ENCODE assay signal across 18 mouse cellular contexts in genomic region chr16:35127270-35127669, GRCm38 (mm10). TPM values are rescaled to one million over a fixed set of nuclear protein-coding genes. Genes with fewer than 3 reads are reported as not detected.
"Had no signal": no experiment of that assay in that cellular context is flagged by ENCODE, and none has a peak within 500 bp of the region (broad histone marks: within the 10 kb centered on the region; RNA-seq: fewer than 3 reads in every experiment).

No protein-coding gene starts in this region.

- H3K4me1 ChIP-seq: midbrain, embryonic 12.5 days; neural tube, embryonic 13.5 days; neural tube, embryonic 15.5 days had no signal

- H3K4me2 ChIP-seq: lung, embryonic 14.5 days; midbrain, embryonic 12.5 days; neural tube, embryonic 13.5 days; neural tube, embryonic 15.5 days had no signal

- ATAC-seq: midbrain, embryonic 16.5 days had no signal

- H3K27ac ChIP-seq: midbrain, embryonic 10.5 days; midbrain, embryonic 12.5 days; neural tube, embryonic 13.5 days; neural tube, embryonic 15.5 days had no signal

- H3K4me3 ChIP-seq: midbrain, embryonic 10.5 days; midbrain, embryonic 12.5 days; myocyte; neural tube, embryonic 13.5 days; neural tube, embryonic 15.5 days had no signal

- H3K36me3 ChIP-seq: midbrain, embryonic 10.5 days; midbrain, embryonic 12.5 days; neural tube, embryonic 13.5 days; neural tube, embryonic 15.5 days had no signal

- H3K9ac ChIP-seq: lung, embryonic 14.5 days; midbrain, embryonic 12.5 days; neural tube, embryonic 13.5 days; neural tube, embryonic 15.5 days had no signal

- H3K27me3 ChIP-seq: midbrain, embryonic 12.5 days; neural tube, embryonic 13.5 days; neural tube, embryonic 15.5 days had no signal

- DNase-seq: lung, adult 18-20 months; lung, embryonic 14.5 days; lung, postnatal 4 days; midbrain, embryonic 14.5 days; retina, postnatal 1 day; right cerebral cortex, adult 18-20 months; right cerebral cortex, postnatal 25 days; right cerebral cortex, postnatal 4 days; spleen, adult 18-20 months; thymus, adult 18-20 months; thymus, postnatal 14 days; thymus, postnatal 36 days had no signal

- H3K9me3 ChIP-seq: midbrain, embryonic 10.5 days; midbrain, embryonic 12.5 days; neural tube, embryonic 13.5 days; neural tube, embryonic 15.5 days had no signal

RNA-seq across cellular contexts. Expression of gene Adcy5, which starts 27.4 kb away (rescaled TPM):
- polyA plus RNA-seq: myocyte had no signal
